Mouse (Mus musculus) ES-E14 (cell line): ENCODE results near the gene Trmt10b.

Experiments
- CHD2 ChIP-seq: IDR thresholded peaks from 2 replicates; pipeline ENCODE4 v1.6.1; 2014; ENCODE audit warnings: mild to moderate bottlenecking, low read depth, low read length, inconsistent platforms
- HCFC1 ChIP-seq: IDR thresholded peaks from 2 replicates; pipeline ENCODE4 v1.6.1; 2012; ENCODE audit warnings: low read length, inconsistent platforms, borderline replicate concordance; ENCODE audit not compliant: insufficient read depth
- MAFK ChIP-seq: IDR thresholded peaks from 2 replicates; pipeline ENCODE4 v1.6.1; 2014; ENCODE audit warnings: mild to moderate bottlenecking, low read depth, low read length, inconsistent platforms; ENCODE audit not compliant: insufficient read depth
- ZC3H11A ChIP-seq: IDR thresholded peaks from 2 replicates; pipeline ENCODE4 v1.6.1; 2012; ENCODE audit warnings: low read depth, mild to moderate bottlenecking, inconsistent platforms, low read length, borderline replicate concordance

DNA sequence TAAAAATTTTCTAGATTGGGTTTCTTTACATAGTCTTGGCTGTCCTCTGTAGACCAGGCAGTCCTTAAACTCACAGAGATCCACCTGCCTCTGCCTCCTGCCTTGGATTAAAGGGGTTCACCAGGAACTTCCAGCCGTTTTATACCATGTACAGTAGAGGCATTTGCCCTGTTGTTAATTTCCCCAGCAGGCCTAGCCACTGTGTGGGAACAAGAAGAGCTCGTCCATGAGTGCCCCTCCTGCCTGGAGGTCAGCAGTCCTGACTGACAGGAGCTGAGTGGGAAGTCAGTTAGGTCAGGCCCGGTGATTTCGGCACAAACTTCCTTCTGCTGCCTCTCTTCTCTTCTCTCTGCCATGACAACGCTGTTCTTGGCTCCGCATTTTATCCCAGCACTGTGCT is 11.7 kb downstream of the Trmt10b start:
- TF ChIP-seq ZC3H11A: no peak
- no peak for TF ChIP-seq HCFC1
- TF ChIP-seq MAFK: no peak
- TF ChIP-seq CHD2: no peak
